Mouse (Mus musculus): ENCODE data around the gene Spag8.

Gene Spag8

GRCm38 (mm10) chr4:43653161-43654015 is at the start of gene Spag8:
Gene Spag8, minus strand, starts transcription at chr4:43653594.
- in situ Hi-C loops (cut with MboI, MseI): loop anchor here (10.0 kb wide), 1 partner anchor 229 kb away; the partner anchor contains the start of gene Fam166b

- in situ Hi-C loops (cut with MboI, MseI): no loop called here
These were observed 47.3 kb upstream of the Spag8 start, which contains the start of gene Olfr70 for GRCm38 (mm10) chr4:43700707-43701106. Gene Olfr70, minus strand, starts transcription at chr4:43700807.

GRCm38 (mm10) chr4:43696561-43696960 is 43.2 kb upstream of the Spag8 start:
- in situ Hi-C loops (cut with MboI, MseI): no loop called here

- in situ Hi-C loops (cut with MboI, MseI): no loop called here
These were observed 41.9 kb upstream of the Spag8 start for GRCm38 (mm10) chr4:43695249-43695671.

- in situ Hi-C loops (cut with MboI, MseI): no loop called here
These were observed 41.2 kb upstream of the Spag8 start for GRCm38 (mm10) chr4:43694439-43695248.

GRCm38 (mm10) chr4:43693806-43694241 is 40.4 kb upstream of the Spag8 start:
- in situ Hi-C loops (cut with MboI, MseI): no loop called here

GRCm38 (mm10) chr4:43691026-43691425 is 37.6 kb upstream of the Spag8 start:
- in situ Hi-C loops (cut with MboI, MseI): no loop called here

- in situ Hi-C loops (cut with MboI, MseI): no loop called here
These were observed 36.6 kb upstream of the Spag8 start for GRCm38 (mm10) chr4:43690021-43690420.

GRCm38 (mm10) chr4:43679416-43680043 is 26.1 kb upstream of the Spag8 start:
- in situ Hi-C loops (cut with MboI, MseI): no loop called here

- in situ Hi-C loops (cut with MboI, MseI): no loop called here
These were observed 25.1 kb upstream of the Spag8 start for GRCm38 (mm10) chr4:43678541-43678940.

GRCm38 (mm10) chr4:43675608-43676007 is 22.2 kb upstream of the Spag8 start:
- in situ Hi-C loops (cut with MboI, MseI): no loop called here

- in situ Hi-C loops (cut with MboI, MseI): no loop called here
These were observed 21.6 kb upstream of the Spag8 start for GRCm38 (mm10) chr4:43674974-43675373.

GRCm38 (mm10) chr4:43673703-43674102 is 20.3 kb upstream of the Spag8 start:
- in situ Hi-C loops (cut with MboI, MseI): no loop called here

GRCm38 (mm10) chr4:43672070-43672469 is 18.7 kb upstream of the Spag8 start:
- in situ Hi-C loops (cut with MboI, MseI): no loop called here

GRCm38 (mm10) chr4:43669428-43669794 is 16.0 kb upstream of the Spag8 start:
- in situ Hi-C loops (cut with MboI, MseI): no loop called here

- in situ Hi-C loops (cut with MboI, MseI): no loop called here
These were observed 15.5 kb upstream of the Spag8 start, which contains the start of the genes Tmem8b and Fam221b for GRCm38 (mm10) chr4:43668782-43669427. Gene Tmem8b, plus strand, starts transcription at chr4:43668971. Gene Fam221b, minus strand, starts transcription at chr4:43669145.

GRCm38 (mm10) chr4:43666412-43666811 is 13.0 kb upstream of the Spag8 start:
- in situ Hi-C loops (cut with MboI, MseI): no loop called here

GRCm38 (mm10) chr4:43657146-43657545 is 3.8 kb upstream of the Spag8 start:
- in situ Hi-C loops (cut with MboI, MseI): loop anchor here (5.0 to 10.0 kb wide), 2 partner anchors 80 to 232 kb away; partner anchors contain the start of genes Fam166b, Gba2 and Rgp1

- in situ Hi-C loops (cut with MboI, MseI): loop anchor here (5.0 to 10.0 kb wide), 2 partner anchors 79 to 232 kb away; partner anchors contain the start of genes Fam166b, Gba2 and Rgp1
These were observed 3.1 kb upstream of the Spag8 start, which contains the start of gene Hint2 for GRCm38 (mm10) chr4:43656339-43657109. Gene Hint2, minus strand, starts transcription at chr4:43656466.

Measured in regulatory T cell (primary cell).